ENCODE assay signal across 8 mouse cellular contexts in genomic region chr14:46380286-46380721, GRCm38 (mm10). TPM values are rescaled to one million over a fixed set of nuclear protein-coding genes. Genes with fewer than 3 reads are reported as not detected.
A peak's percentile ranks its signal among the peaks of the same experiment; 100 is the strongest.
DNase-seq lines count a peak whose midpoint lies in the region; ATAC-seq and TF ChIP-seq lines count a peak whose summit lies in the region.

No protein-coding gene starts in this region.

- H3K9me3 ChIP-seq in forebrain, embryonic 12.5 days = no peaks in the 10 kb centered on the region
- no peaks in the 10 kb centered on the region for H3K9me3 ChIP-seq in intestine, embryonic 16.5 days (ENCODE audit: control insufficient read depth, low read length)
- H3K9me3 ChIP-seq in liver, embryonic 16.5 days (replicated peaks; ENCODE audit: control insufficient read depth, low read length) = no peaks in the 10 kb centered on the region
- H3K9me3 ChIP-seq in stomach, embryonic 15.5 days = no peaks in the 10 kb centered on the region

- intact Hi-C loops in heart, adult 2 months (cut with DNase I) = loop anchor here (10.0 kb wide), 1 partner anchor 306 kb away; no protein-coding TSS in a partner anchor
- intact Hi-C loops in heart, postnatal 25 days (cut with DNase I) = loop anchor here (10.0 kb wide), 2 partner anchors 306 to 344 kb away; no protein-coding TSS in a partner anchor

- peak overlapping the region; percentile 64 for H3K4me2 ChIP-seq in forebrain, embryonic 12.5 days
- H3K4me2 ChIP-seq in intestine, embryonic 16.5 days (ENCODE audit: low read depth, low read length) = peak overlapping the region; percentile 49
- peak overlapping the region; percentile 53 for H3K4me2 ChIP-seq in liver, embryonic 16.5 days (ENCODE audit: low read depth, low read length)
- peak overlapping the region; percentile 54 for H3K4me2 ChIP-seq in stomach, embryonic 15.5 days

- 28% methylated on average over 30 of the region's 31 CpGs for WGBS in heart, adult 2 months
- 3% methylated on average over 31 of the region's 31 CpGs for WGBS in forebrain, embryonic 12.5 days
- WGBS in intestine, embryonic 16.5 days = 20% methylated on average over 31 of the region's 31 CpGs
- WGBS in liver, embryonic 16.5 days (ENCODE audit: insufficient replicate concordance) = 9% methylated on average over 31 of the region's 31 CpGs
- 18% methylated on average over 31 of the region's 31 CpGs for WGBS in stomach, embryonic 15.5 days

- H3K9ac ChIP-seq in heart, adult 2 months (ENCODE audit: low read depth, low read length) = no peak overlapping the region; the same call in 1 of the 2 replicates
- peak overlapping the region; percentile 30; the same call in 1 of the 2 replicates for H3K9ac ChIP-seq in forebrain, embryonic 12.5 days
- H3K9ac ChIP-seq in intestine, embryonic 16.5 days (ENCODE audit: low read depth, low read length) = peak overlapping the region; percentile 55
- no peak overlapping the region for H3K9ac ChIP-seq in liver, embryonic 16.5 days (ENCODE audit: low read depth, low read length)
- no peak overlapping the region for H3K9ac ChIP-seq in stomach, embryonic 15.5 days

- peak in 1 of 2 experiments; percentile 18 for DNase-seq in heart, adult 2 months
- DNase-seq in heart, postnatal 25 days (ENCODE audit: low spot score) = no peak
- DNase-seq in left cerebral cortex, adult 8-10 months (ENCODE audit: low spot score in 2 of 2) = no peak
- DNase-seq in urinary bladder, postnatal 10 days (ENCODE audit: low spot score) = no peak

- no peaks in the 10 kb centered on the region for H3K27me3 ChIP-seq in heart, adult 2 months (ENCODE audit: control insufficient read depth, insufficient read depth, low read length)
- peaks cover 67% of the 10 kb centered on the region for H3K27me3 ChIP-seq in forebrain, embryonic 12.5 days
- peaks cover 8% of the 10 kb centered on the region; the same call in 1 of the 2 replicates for H3K27me3 ChIP-seq in intestine, embryonic 16.5 days (replicated peaks; ENCODE audit: control insufficient read depth, insufficient read depth, low read length)
- H3K27me3 ChIP-seq in liver, embryonic 16.5 days (ENCODE audit: control insufficient read depth, insufficient read depth, low read depth, low read length) = peaks cover 29% of the 10 kb centered on the region
- H3K27me3 ChIP-seq in stomach, embryonic 15.5 days (replicated peaks) = no peaks in the 10 kb centered on the region

- TF ChIP-seq POLR2A in heart, adult 2 months (IDR thresholded peaks at IDR 0.05; ENCODE audit: insufficient read depth, low read depth, low read length) = no peak

- no peak for TF ChIP-seq EP300 in heart, adult 2 months (IDR thresholded peaks at IDR 0.05; ENCODE audit: insufficient read depth, low read depth, low read length)

- H3K4me3 ChIP-seq in heart, adult 2 months = no peak overlapping the region
- peak overlapping the region; percentile 34 for H3K4me3 ChIP-seq in forebrain, embryonic 12.5 days (replicated peaks)
- H3K4me3 ChIP-seq in intestine, embryonic 16.5 days (ENCODE audit: low read length) = 0 out of 2 replicates have a peak overlapping the region, but pooled peaks have one; percentile 1
- peak overlapping the region; percentile 35 for H3K4me3 ChIP-seq in liver, embryonic 16.5 days (ENCODE audit: low read depth, low read length)
- peak overlapping the region; percentile 19 for H3K4me3 ChIP-seq in stomach, embryonic 15.5 days (replicated peaks)

- peaks cover 2% of the 10 kb centered on the region; the same call in 1 of the 2 replicates for H3K4me1 ChIP-seq in heart, adult 2 months (ENCODE audit: control insufficient read depth, insufficient read depth, low read length)
- peaks cover 8% of the 10 kb centered on the region for H3K4me1 ChIP-seq in forebrain, embryonic 12.5 days
- H3K4me1 ChIP-seq in intestine, embryonic 16.5 days (ENCODE audit: control insufficient read depth, insufficient read depth, low read length) = peaks cover 11% of the 10 kb centered on the region; the same call in 1 of the 2 replicates
- H3K4me1 ChIP-seq in liver, embryonic 16.5 days (ENCODE audit: control insufficient read depth, low read depth, low read length) = no peaks in the 10 kb centered on the region; the same call in 1 of the 2 replicates
- peaks cover 8% of the 10 kb centered on the region; the same call in 1 of the 2 replicates for H3K4me1 ChIP-seq in stomach, embryonic 15.5 days

- H3K79me2 ChIP-seq in heart, adult 2 months (replicated peaks; ENCODE audit: control insufficient read depth, insufficient read depth, low read length) = no peaks in the 10 kb centered on the region

- no peaks in the 10 kb centered on the region for H3K36me3 ChIP-seq in heart, adult 2 months (ENCODE audit: control insufficient read depth, insufficient read depth, low read length)
- no peaks in the 10 kb centered on the region for H3K36me3 ChIP-seq in forebrain, embryonic 12.5 days (replicated peaks)
- no peaks in the 10 kb centered on the region for H3K36me3 ChIP-seq in intestine, embryonic 16.5 days (ENCODE audit: control insufficient read depth, insufficient read depth, low read length)
- H3K36me3 ChIP-seq in liver, embryonic 16.5 days (ENCODE audit: control insufficient read depth, insufficient read depth) = no peaks in the 10 kb centered on the region
- no peaks in the 10 kb centered on the region for H3K36me3 ChIP-seq in stomach, embryonic 15.5 days

- no peak overlapping the region for H3K27ac ChIP-seq in heart, adult 2 months
- no peak overlapping the region for H3K27ac ChIP-seq in forebrain, embryonic 12.5 days
- H3K27ac ChIP-seq in intestine, embryonic 16.5 days (ENCODE audit: low read length) = no peak overlapping the region
- H3K27ac ChIP-seq in liver, embryonic 16.5 days (ENCODE audit: low read length) = no peak overlapping the region
- no peak overlapping the region for H3K27ac ChIP-seq in stomach, embryonic 15.5 days

- 0 out of 2 replicates have a peak, but pooled peaks have one; percentile 20 for ATAC-seq in forebrain, embryonic 12.5 days (ENCODE audit: low FRiP score)
- no peak for ATAC-seq in intestine, embryonic 16.5 days
- ATAC-seq in liver, embryonic 16.5 days (ENCODE audit: low read depth) = no peak
- ATAC-seq in stomach, embryonic 15.5 days (ENCODE audit: insufficient read depth, low FRiP score, low read depth) = peak; percentile 53; the same call in 1 of the 2 replicates

- TF ChIP-seq CTCF in heart, adult 2 months (IDR thresholded peaks at IDR 0.05) = peak; percentile 40

RNA-seq across cellular contexts. Expression of gene Gm15217, which starts 1.1 kb away (rescaled TPM):
- total RNA-seq in heart, adult 2 months (2021) = not detected
- not detected in 2 replicates for polyA plus RNA-seq in heart, adult 2 months (2012; rRNA removed)
- not detected for total RNA-seq in heart, postnatal 25 days (2021)
- polyA plus RNA-seq in forebrain, embryonic 12.5 days (2016; fragmentation: Nextera tagmentation; extraction: Ambion mirVana) = not detected in 2 replicates
- polyA plus RNA-seq in intestine, embryonic 16.5 days (2015; fragmentation: Nextera tagmentation; extraction: Ambion mirVana) = 0.21 TPM in 1 of 2 replicates, not detected in the other
- polyA plus RNA-seq in liver, embryonic 16.5 days (2015; fragmentation: Nextera tagmentation; extraction: Ambion mirVana) = not detected in 2 replicates
- polyA plus RNA-seq in stomach, embryonic 15.5 days (2015; fragmentation: Nextera tagmentation; extraction: Ambion mirVana) = 0.24 TPM in 1 of 2 replicates, not detected in the other
- total RNA-seq in left cerebral cortex, adult 8-10 months (2022) = not detected

RNA-seq across cellular contexts. Expression of gene Bmp4, which starts 10.2 kb away (rescaled TPM):
- 10 to 100 TPM in 1 of 2 experiments, 1 to 10 TPM in 1; 7.6 to 14.4 TPM for total RNA-seq in heart, adult 2 months (2021)
- polyA plus RNA-seq in heart, adult 2 months (2012; rRNA removed) = 35.6 and 36.5 TPM in 2 replicates
- total RNA-seq in heart, postnatal 25 days (2021) = 10 to 100 TPM in 1 of 2 experiments, 1 to 10 TPM in 1; 9.7 to 15.9 TPM
- polyA plus RNA-seq in forebrain, embryonic 12.5 days (2016; fragmentation: Nextera tagmentation; extraction: Ambion mirVana) = 8.6 and 13.4 TPM in 2 replicates
- 67.2 and 75.2 TPM in 2 replicates for polyA plus RNA-seq in intestine, embryonic 16.5 days (2015; fragmentation: Nextera tagmentation; extraction: Ambion mirVana)
- polyA plus RNA-seq in liver, embryonic 16.5 days (2015; fragmentation: Nextera tagmentation; extraction: Ambion mirVana) = 1.1 and 1.8 TPM in 2 replicates
- polyA plus RNA-seq in stomach, embryonic 15.5 days (2015; fragmentation: Nextera tagmentation; extraction: Ambion mirVana) = 58.1 and 60.5 TPM in 2 replicates
- 1 to 10 TPM; 2.9 to 7.5 (median 5.7) TPM for total RNA-seq in left cerebral cortex, adult 8-10 months (2022)

Comparison
In these comparisons a context has a peak if more than half of its experiments do, and no peak if none do; other contexts are left out.
1. H3K9ac ChIP-seq: peak in forebrain, embryonic 12.5 days (single experiment) and intestine, embryonic 16.5 days (single experiment); none in heart, adult 2 months (single experiment), liver, embryonic 16.5 days (single experiment) and stomach, embryonic 15.5 days (single experiment).
2. ATAC-seq: peak in forebrain, embryonic 12.5 days (single experiment) and stomach, embryonic 15.5 days (single experiment); none in intestine, embryonic 16.5 days (single experiment) and liver, embryonic 16.5 days (single experiment).
3. Peak in every context shown above with its lines, with median percentiles within 50 percentile points of each other: H3K4me2 ChIP-seq.